Mouse (Mus musculus): ENCODE results near the gene Serinc5. TPM values are rescaled to one million over a fixed set of nuclear protein-coding genes. Genes with fewer than 3 reads are reported as not detected.

Serinc5 gene
- polyA plus RNA-seq, 2 experiments: 13.8 to 25.9 TPM

DNA sequence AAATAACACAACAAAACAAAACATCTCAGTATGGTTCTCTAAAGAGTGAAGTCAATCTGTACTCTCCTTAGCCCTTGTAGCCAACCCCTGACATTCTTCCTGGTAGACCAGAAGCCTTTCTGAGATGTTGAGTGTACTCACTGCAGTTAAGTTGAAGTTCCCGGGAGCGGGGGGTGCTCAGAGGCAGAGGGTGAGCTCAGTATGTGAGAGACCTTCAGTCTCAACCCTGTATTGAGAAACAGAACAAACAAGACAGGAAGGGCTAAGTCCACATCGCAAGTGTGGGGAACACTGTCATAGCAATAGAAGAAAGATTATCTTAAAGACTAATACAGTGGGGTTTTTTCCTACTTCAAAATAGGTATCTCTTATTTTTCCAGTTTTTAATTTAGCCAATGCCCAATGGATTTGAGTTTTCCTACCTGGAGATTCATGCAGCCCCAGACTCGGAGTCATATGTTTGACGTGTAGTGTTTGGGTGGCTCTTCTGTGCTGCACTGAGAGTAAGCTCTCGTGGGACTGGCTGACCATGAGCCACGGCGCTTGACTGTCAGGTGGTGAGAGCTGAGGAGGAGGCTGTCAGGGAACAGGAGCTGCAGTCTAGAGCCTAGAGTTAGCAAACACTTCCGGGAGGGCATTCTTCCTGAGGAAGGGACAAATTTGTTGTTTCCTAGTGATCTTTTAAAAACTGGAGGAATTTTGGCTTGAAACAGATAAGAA is 95.6 kb downstream of the Serinc5 start:
- H3K4me2 ChIP-seq (replicated peaks; ENCODE audit: low read depth, low read length, severe bottlenecking): no peak overlapping the region
- WGBS: 91% methylated on average over 9 of the region's 9 CpGs
- H3K9ac ChIP-seq (ENCODE audit: low read depth, low read length, severe bottlenecking): no peak overlapping the region
- H3K9me3 ChIP-seq (ENCODE audit: control insufficient read depth, low read length): no peaks in the 10 kb centered on the region
- no peak for TF ChIP-seq POLR2A (IDR thresholded peaks at IDR 0.05; ENCODE audit: borderline replicate concordance, extremely low read depth, insufficient read depth, insufficient read length)
- 0 out of 2 replicates have a peak, but pooled peaks cover 6% of the 10 kb centered on the region for H3K36me3 ChIP-seq (ENCODE audit: control insufficient read depth, insufficient read depth, low read length)
- ATAC-seq (ENCODE audit: low FRiP score, low read depth) (no peak), DNase-seq (ENCODE audit: low spot score) (no peak)
- H3K27ac ChIP-seq (replicated peaks; ENCODE audit: low read depth, low read length): no peak overlapping the region
- no peaks in the 10 kb centered on the region for H3K4me1 ChIP-seq (ENCODE audit: control insufficient read depth, insufficient read depth, low read length)
- no peak overlapping the region for H3K4me3 ChIP-seq (replicated peaks; ENCODE audit: low read length)
- H3K27me3 ChIP-seq (ENCODE audit: control insufficient read depth, insufficient read depth, low read length): no peaks in the 10 kb centered on the region

DNA sequence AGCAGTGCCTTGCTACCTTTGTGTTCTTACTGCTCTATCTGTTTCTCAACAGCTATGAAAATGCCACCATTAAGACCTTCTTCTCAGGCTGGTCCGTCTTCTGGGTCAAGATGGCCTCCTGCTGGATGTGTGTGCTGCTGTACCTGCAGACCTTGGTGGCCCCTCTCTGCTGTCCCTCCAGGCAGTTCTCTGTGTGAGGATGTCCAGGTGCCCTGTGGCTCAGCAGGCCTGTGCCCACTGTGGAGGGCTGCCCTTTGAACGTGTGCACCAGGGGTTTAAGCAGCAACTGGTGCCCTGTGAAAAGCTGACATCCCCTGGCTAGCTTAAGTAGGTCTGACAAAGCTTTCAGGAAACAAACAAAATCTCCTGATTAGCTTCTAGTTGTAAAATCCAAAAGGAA is 97.0 kb downstream of the Serinc5 start:
- Histone ChIP-seq H3K36me3 (ENCODE audit: control insufficient read depth, insufficient read depth, low read length) (0 out of 2 replicates have a peak, but pooled peaks cover 6% of the 10 kb centered on the region), H3K4me3 (replicated peaks; ENCODE audit: low read length) (no peak overlapping the region), H3K4me1 (ENCODE audit: control insufficient read depth, insufficient read depth, low read length) (no peaks in the 10 kb centered on the region), H3K4me2 (replicated peaks; ENCODE audit: low read depth, low read length, severe bottlenecking) (no peak overlapping the region), H3K9ac (ENCODE audit: low read depth, low read length, severe bottlenecking) (no peak overlapping the region), H3K9me3 (ENCODE audit: control insufficient read depth, low read length) (no peaks in the 10 kb centered on the region), H3K27me3 (ENCODE audit: control insufficient read depth, insufficient read depth, low read length) (no peaks in the 10 kb centered on the region), H3K27ac (replicated peaks; ENCODE audit: low read depth, low read length) (no peak overlapping the region)
- no peak for TF ChIP-seq POLR2A (IDR thresholded peaks at IDR 0.05; ENCODE audit: borderline replicate concordance, extremely low read depth, insufficient read depth, insufficient read length)
- 54% methylated on average over 2 of the region's 2 CpGs for WGBS
- DNase-seq (ENCODE audit: low spot score) (no peak), ATAC-seq (ENCODE audit: low FRiP score, low read depth) (no peak)

DNA sequence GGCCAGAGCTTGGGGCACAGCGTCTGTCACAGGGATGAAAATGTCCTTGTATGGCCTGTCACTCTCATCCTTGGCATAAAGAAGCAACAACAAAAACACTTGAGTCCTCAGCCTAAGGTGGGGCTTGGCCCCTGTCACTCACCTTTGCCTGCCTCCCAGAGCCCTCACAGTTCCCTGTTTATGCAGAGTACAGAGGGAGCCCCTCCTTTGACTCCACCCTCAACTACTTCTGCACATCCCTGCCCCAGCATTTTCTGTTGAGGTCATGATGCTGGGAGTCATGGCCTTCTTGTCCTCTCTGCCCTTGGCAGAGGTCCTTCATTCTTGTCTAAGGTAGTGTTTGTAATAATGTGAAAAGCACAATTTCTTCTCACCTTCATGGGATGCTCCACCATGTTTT is 97.6 kb downstream of the Serinc5 start:
- Histone ChIP-seq H3K9me3 (ENCODE audit: control insufficient read depth, low read length) (no peaks in the 10 kb centered on the region), H3K36me3 (ENCODE audit: control insufficient read depth, insufficient read depth, low read length) (0 out of 2 replicates have a peak, but pooled peaks cover 6% of the 10 kb centered on the region), H3K27me3 (ENCODE audit: control insufficient read depth, insufficient read depth, low read length) (no peaks in the 10 kb centered on the region), H3K4me1 (ENCODE audit: control insufficient read depth, insufficient read depth, low read length) (no peaks in the 10 kb centered on the region), H3K27ac (replicated peaks; ENCODE audit: low read depth, low read length) (no peak overlapping the region), H3K4me2 (replicated peaks; ENCODE audit: low read depth, low read length, severe bottlenecking) (no peak overlapping the region), H3K4me3 (replicated peaks; ENCODE audit: low read length) (no peak overlapping the region), H3K9ac (ENCODE audit: low read depth, low read length, severe bottlenecking) (no peak overlapping the region)
- ATAC-seq (ENCODE audit: low FRiP score, low read depth): no peak
- TF ChIP-seq POLR2A (IDR thresholded peaks at IDR 0.05; ENCODE audit: borderline replicate concordance, extremely low read depth, insufficient read depth, insufficient read length): no peak
- 76% methylated on average over 1 of the region's 1 CpGs for WGBS
- no peak for DNase-seq (ENCODE audit: low spot score)

- no peaks in the 10 kb centered on the region for H3K4me1 ChIP-seq (ENCODE audit: control insufficient read depth, insufficient read depth, low read length)
- WGBS: 42% methylated on average over 3 of the region's 3 CpGs
- H3K4me3 ChIP-seq (replicated peaks; ENCODE audit: low read length): no peak overlapping the region
- H3K9ac ChIP-seq (ENCODE audit: low read depth, low read length, severe bottlenecking): no peak overlapping the region
- no peak overlapping the region for H3K4me2 ChIP-seq (replicated peaks; ENCODE audit: low read depth, low read length, severe bottlenecking)
- H3K9me3 ChIP-seq (ENCODE audit: control insufficient read depth, low read length): no peaks in the 10 kb centered on the region
- H3K27ac ChIP-seq (replicated peaks; ENCODE audit: low read depth, low read length): no peak overlapping the region
- 0 out of 2 replicates have a peak, but pooled peaks cover 6% of the 10 kb centered on the region for H3K36me3 ChIP-seq (ENCODE audit: control insufficient read depth, insufficient read depth, low read length)
- DNase-seq (ENCODE audit: low spot score): no peak
- no peaks in the 10 kb centered on the region for H3K27me3 ChIP-seq (ENCODE audit: control insufficient read depth, insufficient read depth, low read length)
- ATAC-seq (ENCODE audit: low FRiP score, low read depth): no peak
- TF ChIP-seq POLR2A (IDR thresholded peaks at IDR 0.05; ENCODE audit: borderline replicate concordance, extremely low read depth, insufficient read depth, insufficient read length): no peak
These were observed 98.6 kb downstream of the Serinc5 start for GRCm38 (mm10) chr13:92709535-92709934.

DNA sequence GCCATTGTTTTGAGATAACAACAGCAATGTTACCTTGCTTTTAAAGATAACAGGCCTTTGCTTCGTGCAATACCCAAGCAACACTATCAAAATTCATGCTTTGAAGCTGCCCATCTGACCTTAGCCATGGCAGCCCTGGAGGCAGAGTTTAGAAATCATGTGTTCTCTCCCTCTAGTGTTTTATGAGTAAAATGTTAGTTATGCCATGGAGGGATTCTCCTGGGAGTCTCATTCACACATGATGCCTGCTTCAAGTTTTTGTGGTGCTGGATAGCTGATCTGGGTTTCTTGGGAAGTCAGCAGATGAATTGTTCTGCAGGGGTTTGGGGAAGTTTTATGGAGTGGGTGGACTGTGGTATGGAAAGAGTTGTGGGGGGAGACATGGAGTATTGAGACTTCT is 99.5 kb downstream of the Serinc5 start:
- no peak for TF ChIP-seq POLR2A (IDR thresholded peaks at IDR 0.05; ENCODE audit: borderline replicate concordance, extremely low read depth, insufficient read depth, insufficient read length)
- Histone ChIP-seq H3K9me3 (ENCODE audit: control insufficient read depth, low read length) (no peaks in the 10 kb centered on the region), H3K27me3 (ENCODE audit: control insufficient read depth, insufficient read depth, low read length) (no peaks in the 10 kb centered on the region), H3K27ac (replicated peaks; ENCODE audit: low read depth, low read length) (no peak overlapping the region), H3K4me3 (replicated peaks; ENCODE audit: low read length) (no peak overlapping the region), H3K9ac (ENCODE audit: low read depth, low read length, severe bottlenecking) (no peak overlapping the region), H3K36me3 (ENCODE audit: control insufficient read depth, insufficient read depth, low read length) (0 out of 2 replicates have a peak, but pooled peaks cover 6% of the 10 kb centered on the region), H3K4me1 (ENCODE audit: control insufficient read depth, insufficient read depth, low read length) (no peaks in the 10 kb centered on the region), H3K4me2 (replicated peaks; ENCODE audit: low read depth, low read length, severe bottlenecking) (no peak overlapping the region)
- 82% methylated on average over 1 of the region's 1 CpGs for WGBS
- DNase-seq (ENCODE audit: low spot score): no peak
- ATAC-seq (ENCODE audit: low FRiP score, low read depth): no peak

Data from limb, embryonic 14.5 days (tissue).